Mouse (Mus musculus): ENCODE data around the gene Ptbp1. TPM values are rescaled to one million over a fixed set of nuclear protein-coding genes. Genes with fewer than 3 reads are reported as not detected.
"Not testable (repeated sequence)": the region's sequence is repeated elsewhere in the genome, so short reads cannot be mapped to it uniquely, and the experiment has no call there.

Ptbp1 gene
- polyA plus RNA-seq, 1 experiment from 2014 or later = 386 TPM

DNA sequence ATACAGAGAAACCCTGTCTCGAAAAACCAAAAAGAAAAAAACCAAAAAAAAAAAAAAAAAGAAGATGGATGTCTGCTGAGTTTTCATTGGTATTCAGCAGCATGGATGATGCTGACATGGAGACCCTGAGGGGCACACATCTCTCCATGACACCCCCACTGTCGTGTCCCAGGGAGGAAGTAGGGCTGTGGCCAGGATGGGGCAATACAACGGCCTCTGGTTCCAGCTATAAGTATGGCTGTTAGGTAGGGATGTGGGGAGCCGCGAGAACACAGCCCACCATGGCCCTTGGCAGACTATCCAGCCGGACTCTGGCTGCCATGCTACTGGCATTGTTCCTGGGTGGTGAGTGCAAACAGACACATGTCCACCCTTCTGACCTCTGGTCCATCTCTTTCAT, 31.8 kb downstream of the Ptbp1 start, which contains the start of gene Elane:
Elane (plus strand) TSS at position 194 of the 400 bp plus-strand sequence.
- 88% methylated on average over 6 of the region's 6 CpGs for WGBS
- no peak for ATAC-seq (ENCODE audit: insufficient number of reproducible peaks, insufficient read depth, low FRiP score, low TSS enrichment, low read depth)

GRCm38 (mm10) chr10:79886611-79887010, 32.4 kb downstream of the Ptbp1 start:
- H3K4me3 ChIP-seq = no peak overlapping the region
- H3K4me2 ChIP-seq = no peak overlapping the region
- peaks cover 28% of the 10 kb centered on the region for H3K4me1 ChIP-seq
- WGBS = 65% methylated on average over 8 of the region's 8 CpGs
- ATAC-seq (ENCODE audit: insufficient number of reproducible peaks, insufficient read depth, low FRiP score, low TSS enrichment, low read depth) = no peak
- no peaks in the 10 kb centered on the region for H3K9me3 ChIP-seq
- H3K36me3 ChIP-seq = no peaks in the 10 kb centered on the region
- H3K9ac ChIP-seq = no peak overlapping the region
- peaks cover 12% of the 10 kb centered on the region; the same call in 1 of the 2 replicates for H3K27me3 ChIP-seq
- no peak overlapping the region for H3K27ac ChIP-seq

More for the DNA sequence above, 31.8 kb downstream of the Ptbp1 start, which contains the start of gene Elane:
- H3K27ac ChIP-seq = no peak within 1 kb of the TSS
- peaks cover 29% of the 10 kb centered on the region for H3K4me1 ChIP-seq
- H3K9ac ChIP-seq = no peak within 1 kb of the TSS
- H3K36me3 ChIP-seq = no peaks in the 10 kb centered on the region
- H3K9me3 ChIP-seq = no peaks in the 10 kb centered on the region
- H3K4me3 ChIP-seq = no peak within 1 kb of the TSS
- no peak within 1 kb of the TSS for H3K4me2 ChIP-seq
- H3K27me3 ChIP-seq = peaks cover 12% of the 10 kb centered on the region; the same call in 1 of the 2 replicates

GRCm38 (mm10) chr10:79889386-79889785, 35.2 kb downstream of the Ptbp1 start:
- ATAC-seq (ENCODE audit: insufficient number of reproducible peaks, insufficient read depth, low FRiP score, low TSS enrichment, low read depth) = no peak
- Histone ChIP-seq H3K4me1 (0 out of 2 replicates have a peak, but pooled peaks cover 4% of the 10 kb centered on the region), H3K36me3 (peaks cover 6% of the 10 kb centered on the region; the same call in 1 of the 2 replicates), H3K27me3 (no peaks in the 10 kb centered on the region), H3K9ac (no peak overlapping the region), H3K4me3 (no peak overlapping the region), H3K27ac (no peak overlapping the region), H3K9me3 (no peaks in the 10 kb centered on the region), H3K4me2 (no peak overlapping the region)
- WGBS = 85% methylated on average over 2 of the region's 2 CpGs

- Histone ChIP-seq H3K4me2 (no peak within 1 kb of the TSS), H3K27ac (no peak within 1 kb of the TSS), H3K9ac (0 out of 2 replicates have a peak within 1 kb of the TSS, but pooled peaks have one; percentile 41), H3K4me3 (no peak within 1 kb of the TSS), H3K9me3 (no peaks in the 10 kb centered on the region), H3K27me3 (no peaks in the 10 kb centered on the region), H3K4me1 (0 out of 2 replicates have a peak, but pooled peaks cover 2% of the 10 kb centered on the region), H3K36me3 (peaks cover 17% of the 10 kb centered on the region)
- no peak for ATAC-seq (ENCODE audit: insufficient number of reproducible peaks, insufficient read depth, low FRiP score, low TSS enrichment, low read depth)
- WGBS = 41% methylated on average over 5 of the region's 5 CpGs
These were observed 36.4 kb downstream of the Ptbp1 start, which contains the start of gene Cfd for GRCm38 (mm10) chr10:79890670-79891069. Gene Cfd (plus strand): TSS chr10:79890853.

GRCm38 (mm10) chr10:79892451-79893118, 38.4 kb downstream of the Ptbp1 start:
- not testable (repeated sequence) for H3K27me3 ChIP-seq; H3K4me1 ChIP-seq; H3K4me3 ChIP-seq; H3K9ac ChIP-seq; H3K4me2 ChIP-seq; ATAC-seq (ENCODE audit: insufficient number of reproducible peaks, insufficient read depth, low FRiP score, low TSS enrichment, low read depth); H3K27ac ChIP-seq; H3K9me3 ChIP-seq
- peaks cover 36% of the 10 kb centered on the region for H3K36me3 ChIP-seq
- 44% methylated on average over 22 of the region's 22 CpGs for WGBS

GRCm38 (mm10) chr10:79896306-79896705, 42.1 kb downstream of the Ptbp1 start:
- Histone ChIP-seq H3K36me3 (peaks cover 67% of the 10 kb centered on the region), H3K27me3 (no peaks in the 10 kb centered on the region)

DNA sequence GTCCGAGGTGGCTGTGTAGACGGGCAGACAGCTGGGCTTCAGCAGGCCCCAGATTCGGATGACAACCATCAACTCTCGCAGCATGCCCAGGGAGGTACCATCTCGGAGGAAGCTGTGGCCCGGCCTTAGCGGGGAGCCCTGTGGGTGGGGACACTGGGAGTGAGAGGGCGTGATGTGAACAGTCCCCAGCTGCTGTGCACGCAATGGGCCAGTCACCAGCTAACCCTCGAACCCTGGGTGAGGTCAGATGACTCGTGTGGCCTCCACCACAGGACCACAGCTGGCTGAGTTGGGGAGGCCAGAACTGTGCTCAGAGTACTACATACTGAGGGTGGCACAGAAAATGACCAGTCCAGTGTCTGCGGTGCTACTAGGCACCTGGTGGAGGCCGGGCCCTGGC, 42.6 kb downstream of the Ptbp1 start:
- H3K36me3 ChIP-seq = peaks cover 71% of the 10 kb centered on the region
- no peak for ATAC-seq (ENCODE audit: insufficient number of reproducible peaks, insufficient read depth, low FRiP score, low TSS enrichment, low read depth)
- no peak overlapping the region for H3K27ac ChIP-seq
- H3K27me3 ChIP-seq = no peaks in the 10 kb centered on the region
- no peak overlapping the region for H3K4me2 ChIP-seq
- WGBS = 84% methylated on average over 13 of the region's 13 CpGs
- 0 out of 2 replicates have a peak overlapping the region, but pooled peaks have one; percentile 6 for H3K9ac ChIP-seq
- H3K4me1 ChIP-seq = 0 out of 2 replicates have a peak, but pooled peaks cover 2% of the 10 kb centered on the region
- H3K9me3 ChIP-seq = no peaks in the 10 kb centered on the region
- no peak overlapping the region for H3K4me3 ChIP-seq

More at GRCm38 (mm10) chr10:79896306-79896705, 42.1 kb downstream of the Ptbp1 start:
- H3K4me1 ChIP-seq = 0 out of 2 replicates have a peak, but pooled peaks cover 2% of the 10 kb centered on the region
- no peak overlapping the region for H3K4me2 ChIP-seq
- H3K4me3 ChIP-seq = no peak overlapping the region
- H3K9me3 ChIP-seq = no peaks in the 10 kb centered on the region
- 0 out of 2 replicates have a peak overlapping the region, but pooled peaks have one; percentile 6 for H3K9ac ChIP-seq
- no peak for ATAC-seq (ENCODE audit: insufficient number of reproducible peaks, insufficient read depth, low FRiP score, low TSS enrichment, low read depth)
- H3K27ac ChIP-seq = no peak overlapping the region
- WGBS = 89% methylated on average over 16 of the region's 16 CpGs

DNA sequence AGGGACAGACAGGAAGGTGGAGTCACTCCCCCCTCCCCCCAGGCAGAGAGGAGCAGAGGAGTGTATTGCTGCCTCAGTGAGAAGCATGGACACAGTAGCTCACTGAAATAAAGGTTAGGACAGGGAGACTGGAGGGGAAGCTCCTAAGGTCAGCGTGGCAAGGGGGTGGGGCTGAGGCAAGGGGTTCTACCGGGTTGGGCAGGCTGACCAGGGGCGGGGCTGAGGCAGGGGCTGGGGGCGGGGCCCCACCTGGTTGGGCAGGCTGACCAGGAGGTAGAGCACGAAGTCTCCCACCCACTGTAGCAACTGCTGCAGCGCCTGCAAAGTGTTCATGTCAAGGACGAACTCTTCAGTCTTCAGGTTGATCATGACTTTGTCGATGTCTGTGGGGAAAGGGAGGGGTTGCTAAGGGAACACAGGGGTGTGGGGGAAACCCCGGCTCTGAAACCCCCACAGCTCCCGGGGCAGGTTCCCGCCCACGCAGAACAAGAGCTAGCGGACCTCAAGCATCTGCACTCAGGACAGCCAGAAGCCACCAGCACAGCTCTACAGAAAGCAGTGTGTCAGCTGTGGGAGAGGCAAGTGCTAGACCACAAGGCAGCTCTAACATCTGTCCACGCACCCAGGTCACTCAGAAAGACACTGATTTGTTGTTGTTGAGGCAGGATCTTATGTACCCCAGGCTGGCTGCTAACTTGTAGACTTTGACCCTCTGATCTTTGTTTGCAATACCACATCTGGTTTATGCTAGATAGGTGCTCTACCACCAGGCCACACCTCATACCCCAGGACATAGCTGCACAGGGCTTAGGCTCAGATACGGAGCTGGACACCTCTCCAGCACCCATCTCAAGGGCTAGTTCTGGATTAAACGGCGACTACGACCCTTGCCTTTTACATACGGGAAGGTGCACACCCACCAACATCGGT, 43.4 kb downstream of the Ptbp1 start:
- Histone ChIP-seq H3K36me3 (peaks cover 76% of the 10 kb centered on the region), H3K27ac (no peak overlapping the region), H3K9ac (0 out of 2 replicates have a peak overlapping the region, but pooled peaks have one; percentile 32), H3K4me2 (no peak overlapping the region), H3K9me3 (no peaks in the 10 kb centered on the region), H3K4me3 (no peak overlapping the region), H3K4me1 (no peaks in the 10 kb centered on the region), H3K27me3 (no peaks in the 10 kb centered on the region)
- 55% methylated on average over 20 of the region's 20 CpGs for WGBS
- ATAC-seq (ENCODE audit: insufficient number of reproducible peaks, insufficient read depth, low FRiP score, low TSS enrichment, low read depth) = no peak

GRCm38 (mm10) chr10:79900951-79901410, 46.8 kb downstream of the Ptbp1 start:
- Histone ChIP-seq H3K36me3 (peaks cover 91% of the 10 kb centered on the region), H3K4me3 (no peak overlapping the region)

GRCm38 (mm10) chr10:79906712-79907111, 52.5 kb downstream of the Ptbp1 start:
- H3K27ac ChIP-seq = no peak overlapping the region
- H3K36me3 ChIP-seq = peaks cover 66% of the 10 kb centered on the region
- no peaks in the 10 kb centered on the region for H3K9me3 ChIP-seq
- ATAC-seq (ENCODE audit: insufficient number of reproducible peaks, insufficient read depth, low FRiP score, low TSS enrichment, low read depth) = no peak
- H3K9ac ChIP-seq = no peak overlapping the region
- no peaks in the 10 kb centered on the region for H3K27me3 ChIP-seq
- H3K4me2 ChIP-seq = no peak overlapping the region
- 92% methylated on average over 9 of the region's 9 CpGs for WGBS
- H3K4me1 ChIP-seq = peaks cover 8% of the 10 kb centered on the region
- no peak overlapping the region for H3K4me3 ChIP-seq

More at GRCm38 (mm10) chr10:79900951-79901410, 46.8 kb downstream of the Ptbp1 start:
- no peak for ATAC-seq (ENCODE audit: insufficient number of reproducible peaks, insufficient read depth, low FRiP score, low TSS enrichment, low read depth)
- no peak overlapping the region for H3K27ac ChIP-seq
- H3K4me2 ChIP-seq = no peak overlapping the region
- 0 out of 2 replicates have a peak overlapping the region, but pooled peaks have one; percentile 27 for H3K9ac ChIP-seq
- no peaks in the 10 kb centered on the region for H3K9me3 ChIP-seq
- no peaks in the 10 kb centered on the region for H3K4me1 ChIP-seq
- 26% methylated on average over 2 of the region's 2 CpGs for WGBS
- no peaks in the 10 kb centered on the region for H3K27me3 ChIP-seq

GRCm38 (mm10) chr10:79907415-79907814, 53.2 kb downstream of the Ptbp1 start:
- 92% methylated on average over 10 of the region's 10 CpGs for WGBS
- Histone ChIP-seq H3K27ac (no peak overlapping the region), H3K4me1 (peaks cover 8% of the 10 kb centered on the region), H3K27me3 (no peaks in the 10 kb centered on the region), H3K9me3 (no peaks in the 10 kb centered on the region), H3K4me2 (no peak overlapping the region), H3K36me3 (peaks cover 69% of the 10 kb centered on the region), H3K9ac (no peak overlapping the region), H3K4me3 (no peak overlapping the region)
- ATAC-seq (ENCODE audit: insufficient number of reproducible peaks, insufficient read depth, low FRiP score, low TSS enrichment, low read depth) = no peak

All from embryonic facial prominence, embryonic 13.5 days (tissue).